Mouse (Mus musculus) brain, embryonic 18.5 days (tissue): ENCODE data around the gene Brinp1.
"Not testable (repeated sequence)": the region's sequence is repeated elsewhere in the genome, so short reads cannot be mapped to it uniquely, and the experiment has no call there.

Experiments
- DNase-seq: peaks from one replicate; pipeline ENCODE4 v3.0.0-alpha.2; 2012; ENCODE audit warnings: low read depth, low spot score

Gene Brinp1

DNA sequence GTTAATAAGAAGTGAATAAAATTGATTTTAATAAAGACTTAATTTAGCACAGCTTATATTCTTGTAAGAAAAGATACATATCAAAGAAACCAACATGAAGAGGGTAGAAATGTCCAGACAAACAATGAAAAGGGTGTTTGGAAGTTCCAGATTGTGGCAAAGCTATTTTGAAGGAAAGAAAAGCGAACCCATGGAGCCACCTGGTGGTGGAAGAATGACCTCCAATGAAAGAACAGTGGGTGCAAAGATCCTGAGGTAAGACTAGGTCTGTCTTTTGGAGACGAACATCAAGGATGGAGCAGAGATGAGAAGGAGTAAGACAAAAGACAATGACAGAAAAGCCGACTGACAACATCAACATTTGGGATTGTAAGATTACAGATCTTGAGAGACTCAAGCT lies 108.2 kb downstream of the Brinp1 start:
- DNase-seq: no peak

DNA sequence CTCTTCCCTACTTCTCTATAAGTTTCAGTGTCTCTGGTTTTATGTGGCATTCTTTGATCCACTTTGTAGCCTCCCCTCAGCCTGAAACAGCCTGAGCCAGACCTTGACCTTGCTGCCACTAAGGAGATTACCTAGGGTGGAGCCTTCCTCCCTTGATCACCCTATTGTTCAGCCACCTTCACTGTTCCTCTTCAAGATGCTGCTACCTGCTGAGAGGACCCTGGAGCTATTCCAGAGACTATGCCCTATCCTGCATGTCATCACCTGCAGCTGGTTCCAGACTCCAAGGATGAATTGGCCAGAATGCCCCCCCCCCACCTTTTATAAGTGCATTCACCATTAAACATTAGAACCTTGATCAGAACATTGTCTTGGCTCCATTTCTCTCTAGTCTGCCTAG lies 140.2 kb downstream of the Brinp1 start:
- DNase-seq: not testable (repeated sequence)

DNA sequence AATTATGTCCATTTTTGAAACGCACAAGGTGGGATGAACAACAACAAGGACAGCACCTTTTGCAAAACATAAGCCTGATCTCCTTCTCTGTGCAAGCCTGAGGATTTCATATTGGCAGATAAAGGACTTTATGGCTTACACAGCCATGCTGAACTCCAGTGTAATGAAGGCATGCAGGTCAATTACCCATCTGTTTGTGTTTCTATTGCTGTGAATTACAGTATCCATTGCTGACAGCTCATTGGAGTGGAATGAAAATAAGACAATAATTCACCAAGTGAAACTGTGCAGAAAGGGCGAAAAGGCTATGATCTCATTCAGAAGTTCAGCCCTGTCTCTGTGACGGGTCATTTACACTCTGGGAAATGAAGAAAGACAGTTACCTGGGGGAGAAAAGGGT lies 147.7 kb downstream of the Brinp1 start:
- no peak for DNase-seq

DNA sequence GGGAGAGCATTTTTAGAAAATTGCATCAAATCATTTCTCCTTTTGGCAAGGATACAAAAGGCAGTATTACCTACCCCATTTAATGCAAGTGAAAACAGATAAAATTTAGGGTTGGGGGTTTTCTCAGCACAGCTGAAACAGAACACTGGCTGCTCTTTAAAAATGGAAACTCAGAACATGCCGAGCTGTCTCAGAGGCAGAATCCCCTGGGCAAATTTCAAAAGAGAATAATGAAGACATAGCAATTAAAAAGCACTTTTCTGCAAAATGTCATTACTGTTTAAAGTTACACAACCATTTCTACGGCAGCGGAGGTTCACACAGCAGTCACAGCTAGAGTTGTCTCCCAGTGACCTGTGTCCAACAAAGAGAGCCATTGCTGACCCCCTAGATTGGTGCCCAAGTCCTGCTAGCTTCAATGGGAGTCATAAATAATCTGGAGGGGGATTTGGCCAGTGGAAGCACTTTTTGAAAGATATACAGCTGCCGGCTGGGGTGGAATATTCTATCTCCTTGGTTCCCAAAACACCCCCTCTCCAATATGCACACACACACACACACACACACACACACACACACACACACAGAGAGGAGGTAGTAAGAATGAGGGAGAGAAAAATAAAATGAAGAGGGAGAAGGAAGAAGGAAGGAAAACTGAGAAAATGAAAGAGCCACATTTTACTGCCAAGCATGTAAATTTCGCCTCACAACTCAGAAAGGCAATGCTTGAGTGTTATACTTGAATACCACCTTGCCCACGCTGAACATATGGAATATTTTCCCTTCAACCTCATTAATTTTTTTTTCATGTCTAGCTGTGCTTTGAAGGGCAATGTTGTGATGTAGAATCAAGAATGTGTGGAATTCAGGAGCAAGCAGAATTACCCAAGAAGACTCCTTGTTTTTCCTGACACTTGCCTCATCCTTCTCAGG lies 152.0 kb downstream of the Brinp1 start:
- peak; percentile 12 for DNase-seq

DNA sequence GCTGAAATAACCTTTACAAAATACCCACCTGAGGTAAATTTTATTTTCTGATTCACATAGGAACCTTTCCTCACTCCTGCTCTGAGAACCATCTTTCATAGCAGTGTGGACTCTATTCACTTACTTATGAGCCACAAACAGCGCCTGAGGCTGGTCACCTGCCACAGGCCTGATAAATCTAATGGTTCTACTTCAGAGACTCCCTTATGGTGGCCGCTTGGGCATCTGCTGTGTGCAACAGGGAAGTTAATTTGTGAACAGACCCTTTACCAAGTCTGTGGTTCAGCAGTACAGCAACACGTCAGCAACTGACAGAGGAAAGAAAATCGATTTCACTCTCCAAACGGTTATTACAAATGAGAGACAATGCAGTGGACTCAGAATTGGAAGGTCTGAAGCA lies 164.2 kb downstream of the Brinp1 start:
- DNase-seq: no peak

DNA sequence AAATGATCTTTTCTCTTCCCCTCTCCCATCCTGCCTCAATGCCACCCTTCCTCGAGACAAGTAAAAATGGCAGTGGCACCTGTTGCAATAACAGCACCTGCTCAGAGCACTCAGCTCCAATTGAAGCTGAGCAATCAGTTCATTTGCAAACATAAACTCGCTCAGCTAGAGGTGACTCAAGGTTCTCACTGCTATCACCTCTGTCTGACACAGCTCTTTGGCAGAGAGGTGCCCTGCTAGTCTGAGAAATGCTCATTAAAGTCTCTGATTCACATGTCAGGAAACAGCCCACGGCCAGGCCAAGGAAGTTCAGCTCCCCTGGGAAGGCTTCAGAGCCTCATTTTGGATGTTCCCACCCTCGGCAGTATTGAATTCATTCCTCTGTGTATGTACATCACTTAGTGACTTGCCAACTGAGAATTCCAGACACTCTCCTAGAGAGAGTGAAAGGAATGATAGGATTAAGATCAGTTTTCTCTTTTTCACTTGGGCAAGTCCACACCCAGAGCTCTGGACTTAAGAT lies 165.7 kb downstream of the Brinp1 start:
- no peak for DNase-seq

DNA sequence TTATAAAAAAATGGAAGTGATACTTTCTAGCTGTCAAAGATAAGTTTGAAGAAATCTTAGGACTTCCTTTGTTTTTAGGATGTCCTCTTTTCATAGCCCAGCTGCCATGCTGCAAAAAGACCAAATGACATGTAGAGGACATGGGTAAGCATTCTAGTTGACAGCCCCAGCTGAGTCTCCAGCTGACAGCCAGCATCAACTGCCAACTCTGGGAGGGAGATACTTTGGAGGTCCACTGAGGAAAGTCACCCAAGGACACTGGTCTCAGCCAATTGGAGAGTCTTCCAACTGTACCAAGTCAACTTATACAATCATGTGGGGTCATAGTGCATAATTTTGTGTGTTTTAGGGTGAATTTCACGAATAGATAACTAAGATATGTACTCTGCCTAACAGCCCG lies 166.6 kb downstream of the Brinp1 start:
- DNase-seq: no peak

DNA sequence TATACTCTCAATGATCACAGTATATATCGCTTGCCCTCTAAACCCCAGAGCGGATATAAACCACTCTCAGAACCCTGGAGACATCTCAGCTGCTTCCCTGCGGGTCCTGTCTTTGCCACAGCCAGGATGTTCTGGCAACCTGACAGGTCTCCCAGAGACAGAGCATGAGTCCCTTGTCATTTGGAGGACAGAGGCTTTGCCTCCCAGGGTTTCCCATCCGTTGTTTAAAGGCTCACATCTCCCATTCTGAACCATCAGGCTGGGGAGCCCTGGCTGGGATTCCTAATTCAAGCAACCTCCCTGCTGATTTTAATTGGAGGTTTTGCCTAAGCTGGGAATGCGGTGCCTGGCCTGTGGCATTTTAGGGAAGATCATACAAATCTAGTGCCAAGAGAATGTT lies 185.9 kb downstream of the Brinp1 start:
- no peak for DNase-seq

DNA sequence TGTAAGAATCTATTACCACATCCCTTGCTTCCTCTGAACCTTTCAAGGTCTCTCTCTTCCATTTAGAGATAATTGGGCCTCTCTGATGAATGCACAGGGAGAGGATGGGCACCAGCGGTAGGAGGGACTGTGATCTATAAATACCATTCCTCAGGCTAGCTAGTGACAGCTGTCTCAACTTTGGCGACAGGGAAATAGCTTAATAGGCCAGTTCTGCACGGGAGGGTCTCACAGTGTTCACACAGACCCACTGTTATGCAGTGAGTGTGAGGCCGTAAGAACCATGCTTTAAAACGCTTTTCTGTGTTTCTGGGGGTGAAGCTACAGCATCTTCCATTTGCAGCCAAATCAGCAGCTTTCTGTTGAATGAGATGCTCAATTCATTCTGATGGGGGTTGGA lies 186.8 kb downstream of the Brinp1 start:
- no peak for DNase-seq

DNA sequence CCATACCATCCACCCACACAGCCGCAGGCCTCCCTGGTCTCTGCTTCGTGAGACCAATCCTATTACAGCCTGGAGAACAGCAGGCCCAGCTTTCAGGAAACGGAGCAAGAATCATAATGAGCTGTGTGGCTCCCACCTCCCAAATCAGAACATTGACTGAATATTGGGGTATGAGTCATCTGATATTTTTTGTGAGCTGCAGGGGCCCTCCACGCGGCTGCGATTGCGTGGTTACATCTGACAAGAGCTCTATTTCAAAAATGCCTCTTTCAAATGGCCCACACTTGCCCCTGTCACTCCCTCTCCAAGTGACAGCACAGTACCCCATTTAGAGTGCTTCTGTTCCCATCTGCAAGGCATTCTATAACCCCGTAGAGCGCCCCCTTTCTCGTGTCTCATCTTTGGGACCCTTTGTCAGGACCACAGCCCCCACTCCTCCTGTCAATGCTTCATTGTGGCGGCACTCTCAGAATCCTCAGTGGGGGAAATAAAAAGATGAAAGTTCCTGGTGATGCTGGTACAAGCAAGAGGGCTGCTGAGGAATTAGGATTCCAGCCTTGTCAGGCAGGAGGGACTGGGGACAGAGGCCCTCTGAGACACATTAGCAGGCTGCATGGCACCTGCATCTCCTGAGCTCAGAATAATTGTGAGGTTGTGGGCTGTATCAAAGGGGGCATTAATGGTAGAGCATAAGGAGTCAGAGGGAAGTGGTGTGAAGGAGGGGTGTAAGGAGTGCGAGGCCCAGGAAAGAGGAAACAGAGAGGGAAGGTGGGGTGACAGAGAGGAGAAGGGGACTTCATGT lies 188.2 kb downstream of the Brinp1 start:
- no peak for DNase-seq

DNA sequence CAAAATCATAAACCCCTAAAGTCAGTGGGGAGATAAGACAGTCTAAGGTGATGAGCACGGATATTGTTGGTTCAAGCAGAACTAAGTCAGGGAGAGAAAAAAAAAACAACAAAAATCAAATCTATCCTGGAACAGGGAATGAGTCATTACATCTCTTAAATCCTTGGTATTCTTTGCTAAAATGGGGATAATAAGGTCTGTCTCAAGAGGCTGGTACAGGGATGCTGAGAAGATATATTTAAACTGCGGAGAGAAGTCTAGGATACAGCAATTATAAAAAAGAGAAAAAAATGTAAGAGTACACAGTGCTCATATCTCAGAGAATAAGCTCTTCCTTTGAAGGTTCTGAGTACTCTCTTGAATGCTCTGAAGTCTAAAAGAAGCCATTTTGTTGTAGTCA lies 189.3 kb downstream of the Brinp1 start:
- no peak for DNase-seq

DNA sequence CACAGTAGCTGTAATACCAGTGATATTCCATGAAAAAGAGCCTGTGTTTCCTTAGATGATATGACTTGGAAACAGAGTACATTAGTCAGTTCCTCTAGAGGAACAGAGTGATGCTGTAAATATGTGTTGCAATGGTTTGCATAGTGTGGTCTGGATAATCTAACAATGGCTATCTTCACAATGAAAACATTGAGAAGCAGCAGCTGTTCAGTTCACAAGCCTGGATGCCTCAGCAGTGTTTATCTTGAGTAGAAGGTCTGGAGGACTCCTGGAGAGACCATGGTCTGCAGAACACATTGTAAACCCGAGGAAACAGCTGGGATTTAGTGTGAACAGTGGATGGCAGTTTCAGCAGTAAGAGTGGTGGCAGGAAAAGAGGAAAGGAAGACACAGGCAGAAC lies 233.2 kb downstream of the Brinp1 start:
- DNase-seq: no peak
